Mouse (Mus musculus) bone marrow, adult 2 months (tissue): ENCODE results near the gene Oaz2.

ENCODE experiments used
- CTCF ChIP-seq: fragments of 200-500 bp; IDR thresholded peaks from 2 replicates; pipeline ENCODE4 v1.5.1; 2011; ENCODE audit warnings: low read length, control low read depth; ENCODE audit not compliant: control insufficient read depth, insufficient read depth
- POLR2A ChIP-seq: fragments of 200-500 bp; IDR thresholded peaks from 2 replicates; pipeline ENCODE4 v1.6.1; 2011; ENCODE audit warnings: low read depth, mild to moderate bottlenecking, control low read depth, low read length, borderline replicate concordance; ENCODE audit not compliant: control insufficient read depth

- TF ChIP-seq CTCF (no peak), POLR2A (no peak)
Measured at GRCm38 (mm10) chr9:65700504-65700903, 32.7 kb downstream of the Oaz2 start.
